Mouse (Mus musculus) E14TG2a.4 (cell line): Measurements from ENCODE around the gene Abca14.

Experiments used
- CTCF ChIP-seq: conservative IDR thresholded peaks from 2 replicates; pipeline ENCODE4 v1.5.1; 2014; ENCODE audit warnings: low read length
- NANOG ChIP-seq: IDR thresholded peaks from 2 replicates; pipeline ENCODE4 v1.6.1; 2014; ENCODE audit warnings: borderline replicate concordance, low read length, mixed read lengths
- POU5F1 ChIP-seq: IDR thresholded peaks from 2 replicates; pipeline ENCODE4 v1.6.1; 2014; ENCODE audit warnings: low read length, borderline replicate concordance

- TF ChIP-seq CTCF (peak; percentile 35), POU5F1 (no peak), NANOG (no peak)
Measured at GRCm38 (mm10) chr7:120361159-120361558, 157.4 kb downstream of the Abca14 start.
